Mouse (Mus musculus) liver, embryonic 14.5 days (tissue): ENCODE measurements around the gene BC017158. TPM values are rescaled to one million over a fixed set of nuclear protein-coding genes. Genes with fewer than 3 reads are reported as not detected.

Experiments used
- ATAC-seq: fragments of 200-750 bp; cut with Nextera tagmentation; 2 replicates; pipeline ENCODE4 v1.8.0; 2017; ENCODE audit warnings: moderate number of reproducible peaks, mild to moderate bottlenecking, moderate library complexity; ENCODE audit not compliant: insufficient read depth
- DNase-seq, 3 experiments: peaks; one replicate each; pipeline ENCODE4 v3.0.0-alpha.2; 2012 to 2013; ENCODE audit warnings: low read depth in 3 of 3, low spot score in 3 of 3
- H3K27ac ChIP-seq: fragments of 300-500 bp; sonication (generic); 2 replicates; pipeline ENCODE4 v1.5.1; 2014; ENCODE audit warnings: moderate library complexity, mild to moderate bottlenecking, control low read depth, inconsistent platforms
- H3K27me3 ChIP-seq: fragments of 300-500 bp; sonication (generic); 2 replicates; pipeline ENCODE4 v1.6.1; 2014; ENCODE audit warnings: mild to moderate bottlenecking, low read length, moderate library complexity; ENCODE audit not compliant: control insufficient read depth, insufficient read depth
- H3K36me3 ChIP-seq: fragments of 300-500 bp; sonication (generic); replicated peaks from 2 replicates; pipeline ENCODE4 v1.6.1; 2014; ENCODE audit warnings: low read depth; ENCODE audit not compliant: control insufficient read depth, insufficient read depth
- H3K4me1 ChIP-seq, 2 experiments: fragments of 200-500 bp in 1 of 2; fragments of 300-500 bp in 1 of 2; sonication (generic) in 1 of 2; replicated peaks; 2 replicates each; pipeline ENCODE4 v1.6.1; 2012 to 2014; ENCODE audit warnings: antibody characterized with exemption in 1 of 2, inconsistent platforms in 1 of 2, low read length in 1 of 2; ENCODE audit not compliant: control insufficient read depth in 2 of 2, insufficient read depth in 2 of 2
- H3K4me2 ChIP-seq: fragments of 300-500 bp; sonication (generic); 2 replicates; pipeline ENCODE4 v1.6.1; 2014; ENCODE audit warnings: low read depth, mild to moderate bottlenecking, control low read depth, moderate library complexity
- H3K4me3 ChIP-seq, 2 experiments: fragments of 200-500 bp in 1 of 2; fragments of 300-500 bp in 1 of 2; sonication (generic) in 1 of 2; 2 replicates each; pipeline ENCODE4 v1.5.1; 2012 to 2014; ENCODE audit warnings: low read depth in 2 of 2, low read length in 2 of 2, mild to moderate bottlenecking in 2 of 2, control low read depth in 1 of 2, inconsistent platforms in 1 of 2, moderate library complexity in 1 of 2; ENCODE audit not compliant: insufficient read depth in 1 of 2
- H3K9ac ChIP-seq: fragments of 300-500 bp; sonication (generic); replicated peaks from 2 replicates; pipeline ENCODE4 v1.6.1; 2014; ENCODE audit warnings: mild to moderate bottlenecking, control low read depth, moderate library complexity
- H3K9me3 ChIP-seq: fragments of 300-500 bp; sonication (generic); 2 replicates; pipeline ENCODE4 v1.6.1; 2016; ENCODE audit warnings: low read length, mixed read lengths; ENCODE audit not compliant: control insufficient read depth
- CTCF ChIP-seq: IDR thresholded peaks from 2 replicates; pipeline ENCODE4 v1.5.1; 2016; ENCODE audit warnings: antibody characterized with exemption, low read depth, control low read depth
- EP300 ChIP-seq: IDR thresholded peaks from 2 replicates; pipeline ENCODE4 v1.6.1; 2016; ENCODE audit warnings: antibody characterized with exemption, low read depth
- WGBS: fragments of 180-500 bp; shearing (Covaris S2); extraction: QIAGEN DNeasy Blood & Tissue Kit; methylation state at CpG from one replicate; pipeline ENCODE4 v1.1.7; 2014; ENCODE audit not compliant: insufficient replicate concordance; 5-methylcytosine and 5-hydroxymethylcytosine counted together
- polyA plus RNA-seq, 2 experiments: library from polyadenylated mRNA; depleted of rRNA in 1 of 2; stranded (reverse) in 1 of 2; unstranded in 1 of 2; fragments of >200 nt; fragmentation: Nextera tagmentation in 1 of 2; extraction: Ambion mirVana in 1 of 2; gene quantifications; 2 replicates each; pipeline versions ENCODE4 v1.2.1 to v1.2.3; 2012 to 2014

The BC017158 gene
- polyA plus RNA-seq, 2 experiments = 16.9 to 23.9 TPM

DNA sequence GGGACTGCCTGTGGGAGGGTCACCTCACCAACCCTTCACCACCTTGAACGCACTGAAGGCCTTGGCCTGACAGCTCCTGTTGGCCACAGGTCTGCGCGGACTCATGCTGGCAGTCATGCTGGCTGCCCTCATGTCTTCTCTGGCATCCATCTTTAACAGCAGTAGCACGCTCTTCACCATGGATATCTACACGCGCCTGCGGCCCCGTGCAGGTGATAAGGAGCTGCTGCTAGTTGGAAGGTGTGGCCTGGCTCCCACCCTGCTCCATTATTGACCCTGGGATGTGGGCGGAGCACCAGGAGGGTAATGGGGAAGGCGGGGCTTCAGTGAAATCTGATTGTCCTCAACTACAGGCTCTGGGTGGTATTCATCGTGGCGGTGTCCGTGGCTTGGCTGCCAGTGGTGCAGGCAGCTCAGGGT, 27.5 kb downstream of the BC017158 start:
- Histone ChIP-seq H3K9me3 (no peaks in the 10 kb centered on the region), H3K9ac (peak overlapping the region; percentile 42; the same call in 1 of the 2 replicates), H3K27me3 (peaks cover 2% of the 10 kb centered on the region), H3K4me3 (peak overlapping the region; percentile 5 to 21; a peak in 3 of 4 replicates), H3K4me2 (peak overlapping the region; percentile 54), H3K27ac (peak overlapping the region; percentile 78), H3K4me1 (peaks cover 15 to 16% of the 10 kb centered on the region in 2 experiments), H3K36me3 (peaks cover 43% of the 10 kb centered on the region)
- WGBS = 14% methylated on average over 13 of the region's 13 CpGs
- no peak for TF ChIP-seq CTCF
- peak; percentile 76 for TF ChIP-seq EP300
- ATAC-seq (peak; percentile 98), DNase-seq (peak; percentile 83 to 87 (median 85))

DNA sequence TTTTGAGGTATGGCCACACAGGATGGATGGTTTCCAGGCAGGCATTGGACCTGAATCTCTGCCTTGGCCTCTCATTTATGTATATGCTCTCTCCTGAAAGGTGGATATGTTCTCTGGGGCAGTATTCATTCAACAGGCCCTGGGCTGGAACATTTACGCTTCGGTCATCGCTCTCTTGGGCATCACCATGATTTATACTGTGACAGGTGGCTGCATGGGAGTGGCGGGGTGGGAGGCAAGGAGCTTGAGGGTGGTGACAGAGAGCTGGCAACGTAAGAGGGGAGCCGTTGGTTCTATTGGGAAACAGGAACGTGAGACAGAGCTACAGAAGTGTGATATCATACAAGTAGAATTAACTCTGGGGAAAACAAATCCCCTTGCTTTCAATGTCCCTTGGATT, 30.2 kb downstream of the BC017158 start:
- Histone ChIP-seq H3K36me3 (peaks cover 18% of the 10 kb centered on the region), H3K4me2 (no peak overlapping the region), H3K4me3 (no peak overlapping the region), H3K27me3 (peaks cover 7% of the 10 kb centered on the region), H3K9ac (no peak overlapping the region), H3K27ac (no peak overlapping the region), H3K4me1 (peaks cover 15 to 16% of the 10 kb centered on the region in 2 experiments), H3K9me3 (no peaks in the 10 kb centered on the region)
- 79% methylated on average over 7 of the region's 7 CpGs for WGBS
- DNase-seq (no peak), ATAC-seq (no peak)
- TF ChIP-seq EP300 (no peak), CTCF (no peak)

DNA sequence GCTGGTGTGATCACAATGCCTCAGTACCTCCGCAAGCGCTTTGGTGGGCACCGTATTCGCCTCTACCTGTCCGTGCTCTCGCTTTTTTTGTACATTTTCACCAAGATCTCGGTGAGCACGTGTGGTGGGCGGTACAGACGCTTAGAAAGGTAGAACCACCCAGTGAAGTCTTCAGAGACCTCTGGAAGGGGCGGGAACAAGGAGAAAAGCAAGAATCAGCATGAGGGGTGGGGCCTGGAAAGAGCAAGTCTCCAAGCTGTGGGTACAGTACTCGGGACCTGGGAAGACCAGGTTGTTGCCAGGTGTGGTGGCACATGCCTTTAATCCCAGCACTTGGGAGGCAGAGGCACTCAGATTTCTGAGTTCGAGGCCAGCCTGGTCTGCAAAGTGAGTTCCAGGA, 30.6 kb downstream of the BC017158 start:
- ATAC-seq (no peak), DNase-seq (no peak)
- 59% methylated on average over 13 of the region's 13 CpGs for WGBS
- H3K27ac ChIP-seq = no peak overlapping the region
- no peaks in the 10 kb centered on the region for H3K9me3 ChIP-seq
- peaks cover 7% of the 10 kb centered on the region for H3K27me3 ChIP-seq
- no peak overlapping the region for H3K9ac ChIP-seq
- no peak overlapping the region for H3K4me2 ChIP-seq
- no peak overlapping the region for H3K4me3 ChIP-seq
- peaks cover 15 to 16% of the 10 kb centered on the region in 2 experiments for H3K4me1 ChIP-seq
- peaks cover 13% of the 10 kb centered on the region for H3K36me3 ChIP-seq
- no peak for TF ChIP-seq CTCF
- no peak for TF ChIP-seq EP300

DNA sequence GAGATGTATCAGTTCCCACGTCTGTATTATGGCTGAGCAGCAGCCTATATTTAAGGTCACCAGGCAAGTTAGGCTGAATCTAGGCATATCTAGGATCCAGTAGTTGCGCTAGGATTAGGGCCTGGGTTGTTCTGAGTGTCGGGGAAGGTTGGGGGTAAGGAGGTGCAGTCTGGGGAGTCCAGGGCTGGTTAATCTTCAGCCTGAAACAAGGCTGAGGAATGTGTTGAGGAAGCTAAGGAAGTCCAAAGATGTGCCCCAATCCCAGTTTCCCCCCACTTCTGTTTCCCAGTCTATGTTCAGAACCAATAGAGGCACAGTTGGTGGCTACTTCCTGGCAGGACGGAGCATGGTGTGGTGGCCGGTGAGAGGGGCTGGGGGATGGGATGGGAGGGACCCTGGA, 31.9 kb downstream of the BC017158 start:
- Histone ChIP-seq H3K4me3 (no peak overlapping the region), H3K4me1 (peaks cover 11 to 14% of the 10 kb centered on the region in 2 experiments), H3K4me2 (no peak overlapping the region), H3K9me3 (no peaks in the 10 kb centered on the region), H3K9ac (no peak overlapping the region), H3K27me3 (peaks cover 7% of the 10 kb centered on the region), H3K36me3 (peaks cover under 1% of the 10 kb centered on the region; the same call in 1 of the 2 replicates), H3K27ac (no peak overlapping the region)
- TF ChIP-seq EP300 = no peak
- TF ChIP-seq CTCF = no peak
- 48% methylated on average over 5 of the region's 5 CpGs for WGBS
- ATAC-seq (no peak), DNase-seq (no peak)

DNA sequence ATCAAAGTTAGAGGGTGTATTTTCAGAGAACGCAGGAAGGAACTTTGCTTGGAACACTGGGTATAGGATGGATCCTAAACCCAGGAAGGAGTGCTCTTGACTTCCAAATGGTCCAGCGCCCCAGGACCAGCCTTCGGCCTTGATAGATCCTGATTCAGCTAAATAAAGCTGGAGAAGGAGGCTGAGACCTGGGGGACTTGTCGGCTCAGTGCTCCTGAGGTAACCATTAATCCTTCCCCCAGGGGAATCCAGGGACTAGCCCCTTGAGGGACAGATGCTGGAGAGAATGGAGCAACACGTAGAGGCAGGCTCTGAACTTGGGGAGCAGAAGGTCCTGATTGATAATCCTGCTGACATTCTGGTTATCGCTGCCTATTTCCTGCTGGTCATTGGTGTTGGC, 32.6 kb downstream of the BC017158 start, which contains the start of gene Slc5a2:
Gene Slc5a2, plus strand, starts transcription at position 247 of the 400 bp plus-strand sequence.
- WGBS = 71% methylated on average over 6 of the region's 6 CpGs

More for the DNA sequence above, 32.6 kb downstream of the BC017158 start, which contains the start of gene Slc5a2:
- Histone ChIP-seq H3K9me3 (no peaks in the 10 kb centered on the region), H3K9ac (no peak within 1 kb of the TSS), H3K4me2 (no peak within 1 kb of the TSS), H3K4me3 (no peak within 1 kb of the TSS), H3K27me3 (peaks cover 10% of the 10 kb centered on the region), H3K4me1 (peaks cover 7% of the 10 kb centered on the region in 2 experiments), H3K27ac (no peak within 1 kb of the TSS), H3K36me3 (no peaks in the 10 kb centered on the region)
- DNase-seq = no peak
- TF ChIP-seq EP300 (no peak), CTCF (no peak)
- ATAC-seq = no peak
